Mouse (Mus musculus) hindbrain, postnatal 0 days (tissue): Measurements from ENCODE around the gene Ptpre. TPM values are rescaled to one million over a fixed set of nuclear protein-coding genes. Genes with fewer than 3 reads are reported as not detected.
A peak's percentile ranks its signal among the peaks of the same experiment; 100 is the strongest.

Source experiments
- ATAC-seq: fragments of 200-750 bp; cut with Nextera tagmentation; 2 replicates; pipeline ENCODE4 v1.8.0; 2017; ENCODE audit warnings: mild to moderate bottlenecking, moderate TSS enrichment, moderate library complexity
- DNase-seq: peaks from one replicate; pipeline ENCODE4 v3.0.0-alpha.2; 2015; ENCODE audit warnings: low spot score
- H3K27ac ChIP-seq: fragments of 300-500 bp; sonication (generic); 2 replicates; pipeline ENCODE4 v1.5.1; 2014; ENCODE audit warnings: mild to moderate bottlenecking
- H3K27me3 ChIP-seq: fragments of 300-500 bp; sonication (generic); 2 replicates; pipeline ENCODE4 v1.6.1; 2014; ENCODE audit warnings: low read length, mixed read lengths; ENCODE audit not compliant: insufficient read depth
- H3K36me3 ChIP-seq: fragments of 300-500 bp; sonication (generic); 2 replicates; pipeline ENCODE4 v1.6.1; 2014; ENCODE audit warnings: low read length, mixed read lengths; ENCODE audit not compliant: insufficient read depth
- H3K4me1 ChIP-seq: fragments of 300-500 bp; sonication (generic); 2 replicates; pipeline ENCODE4 v1.6.1; 2014; ENCODE audit warnings: antibody characterized with exemption, low read length, mixed read lengths; ENCODE audit not compliant: insufficient read depth
- H3K4me2 ChIP-seq: fragments of 300-500 bp; sonication (generic); 2 replicates; pipeline ENCODE4 v1.6.1; 2014; ENCODE audit warnings: low read depth, mild to moderate bottlenecking, low read length, moderate library complexity, mixed read lengths
- H3K4me3 ChIP-seq: fragments of 300-500 bp; sonication (generic); 2 replicates; pipeline ENCODE4 v1.5.1; 2014; ENCODE audit warnings: low read length
- H3K9ac ChIP-seq: fragments of 300-500 bp; sonication (generic); replicated peaks from 2 replicates; pipeline ENCODE4 v1.6.1; 2014; ENCODE audit warnings: mild to moderate bottlenecking, low read length, moderate library complexity, mixed read lengths
- H3K9me3 ChIP-seq: fragments of 300-500 bp; sonication (generic); 2 replicates; pipeline ENCODE4 v1.6.1; 2016; ENCODE audit warnings: low read length, mixed read lengths
- CTCF ChIP-seq: IDR thresholded peaks from 2 replicates; pipeline ENCODE4 v1.5.1; 2016; ENCODE audit warnings: antibody characterized with exemption, control low read depth, low read depth
- WGBS: fragments of 180-500 bp; shearing (Covaris S2); extraction: QIAGEN DNeasy Blood & Tissue Kit; methylation state at CpG from one replicate; pipeline ENCODE4 v1.1.7; 2014; 5-methylcytosine and 5-hydroxymethylcytosine counted together
- polyA plus RNA-seq: library from polyadenylated mRNA; unstranded; fragments of >200 nt; fragmentation: Nextera tagmentation; extraction: Ambion mirVana; gene quantifications from 2 replicates; pipeline ENCODE4 v1.2.1, GENCODE M21; 2015
- total RNA-seq: library from RNA; depleted of rRNA; stranded (reverse); fragments of >200 nt; gene quantifications from 2 replicates; pipeline ENCODE4 v1.2.3, GENCODE M21; 2014

The Ptpre gene
- total and polyA plus RNA-seq, 2 experiments from 2014 or later: 8.2 to 12.4 TPM

DNA sequence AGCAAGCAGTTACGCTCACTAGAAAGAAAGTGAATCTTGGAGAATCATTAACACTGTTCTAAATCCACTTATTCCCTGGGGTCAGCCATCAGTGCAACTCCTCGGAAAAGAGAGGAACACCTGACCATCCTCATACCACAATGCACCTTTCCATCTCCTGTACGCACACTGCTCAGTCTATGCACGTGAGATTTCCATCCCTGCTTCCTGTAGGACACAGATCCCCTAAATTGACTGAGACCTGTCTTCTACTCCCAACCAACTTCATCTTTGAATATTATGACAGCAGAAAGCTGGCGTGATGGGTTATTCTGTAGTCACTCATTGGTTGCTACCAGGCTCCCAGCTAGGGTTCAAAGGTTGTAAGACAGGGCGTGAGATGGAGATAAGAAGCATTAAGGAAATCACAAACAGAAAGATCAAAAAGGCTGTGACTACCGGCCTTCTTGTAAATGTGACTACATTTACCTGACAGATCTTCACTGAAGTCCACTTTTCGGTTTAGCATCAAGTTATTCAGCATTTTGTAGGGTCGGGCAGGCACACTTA is 166.4 kb downstream of the Ptpre start:
- no peaks in the 10 kb centered on the region for H3K27me3 ChIP-seq
- 91% methylated on average over 9 of the region's 9 CpGs for WGBS
- no peak overlapping the region for H3K9ac ChIP-seq
- H3K4me2 ChIP-seq: no peak overlapping the region
- ATAC-seq (no peak), DNase-seq (no peak)
- H3K4me1 ChIP-seq: no peaks in the 10 kb centered on the region
- H3K36me3 ChIP-seq: no peaks in the 10 kb centered on the region
- H3K4me3 ChIP-seq: no peak overlapping the region
- no peak for TF ChIP-seq CTCF
- no peaks in the 10 kb centered on the region for H3K9me3 ChIP-seq
- no peak overlapping the region for H3K27ac ChIP-seq

- DNase-seq (no peak), ATAC-seq (no peak)
- no peak for TF ChIP-seq CTCF
- 85% methylated on average over 8 of the region's 8 CpGs for WGBS
- Histone ChIP-seq H3K36me3 (no peaks in the 10 kb centered on the region), H3K4me3 (no peak overlapping the region), H3K4me1 (no peaks in the 10 kb centered on the region), H3K4me2 (no peak overlapping the region), H3K27ac (no peak overlapping the region), H3K9ac (no peak overlapping the region), H3K27me3 (no peaks in the 10 kb centered on the region), H3K9me3 (no peaks in the 10 kb centered on the region)
Measured at GRCm38 (mm10) chr7:135704251-135704650, 167.0 kb downstream of the Ptpre start.

- H3K27ac ChIP-seq: no peak overlapping the region
- H3K4me1 ChIP-seq: no peaks in the 10 kb centered on the region
- no peak overlapping the region for H3K4me2 ChIP-seq
- WGBS: 92% methylated on average over 1 of the region's 1 CpGs
- no peak overlapping the region for H3K4me3 ChIP-seq
- H3K27me3 ChIP-seq: no peaks in the 10 kb centered on the region
- no peak for TF ChIP-seq CTCF
- no peak overlapping the region for H3K9ac ChIP-seq
- H3K9me3 ChIP-seq: no peaks in the 10 kb centered on the region
- DNase-seq (no peak), ATAC-seq (no peak)
- no peaks in the 10 kb centered on the region for H3K36me3 ChIP-seq
Measured at GRCm38 (mm10) chr7:135705083-135705482, 167.8 kb downstream of the Ptpre start.

DNA sequence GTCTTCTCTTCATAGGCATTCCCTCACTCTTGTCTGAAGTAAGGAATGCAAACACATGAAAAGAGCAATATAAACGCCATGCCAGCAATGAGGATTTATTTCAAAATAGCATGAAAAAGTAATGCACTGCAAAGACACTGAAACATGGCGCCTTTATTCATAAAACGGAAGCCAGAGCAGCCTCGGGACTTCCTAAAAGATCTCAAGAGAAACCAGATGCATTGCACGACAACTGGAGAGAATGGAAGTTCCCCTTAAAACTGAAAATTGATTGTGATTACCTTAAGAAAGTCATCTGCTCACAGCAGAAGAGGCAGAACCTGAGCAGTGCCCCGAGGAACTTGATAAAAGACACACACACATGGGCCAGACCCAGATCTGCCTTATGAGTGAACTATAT is 168.5 kb downstream of the Ptpre start:
- Histone ChIP-seq H3K36me3 (no peaks in the 10 kb centered on the region), H3K4me2 (no peak overlapping the region), H3K4me3 (no peak overlapping the region), H3K4me1 (no peaks in the 10 kb centered on the region), H3K27me3 (no peaks in the 10 kb centered on the region), H3K9me3 (no peaks in the 10 kb centered on the region), H3K27ac (no peak overlapping the region), H3K9ac (no peak overlapping the region)
- TF ChIP-seq CTCF: no peak
- DNase-seq (no peak), ATAC-seq (no peak)
- WGBS: 97% methylated on average over 6 of the region's 6 CpGs

DNA sequence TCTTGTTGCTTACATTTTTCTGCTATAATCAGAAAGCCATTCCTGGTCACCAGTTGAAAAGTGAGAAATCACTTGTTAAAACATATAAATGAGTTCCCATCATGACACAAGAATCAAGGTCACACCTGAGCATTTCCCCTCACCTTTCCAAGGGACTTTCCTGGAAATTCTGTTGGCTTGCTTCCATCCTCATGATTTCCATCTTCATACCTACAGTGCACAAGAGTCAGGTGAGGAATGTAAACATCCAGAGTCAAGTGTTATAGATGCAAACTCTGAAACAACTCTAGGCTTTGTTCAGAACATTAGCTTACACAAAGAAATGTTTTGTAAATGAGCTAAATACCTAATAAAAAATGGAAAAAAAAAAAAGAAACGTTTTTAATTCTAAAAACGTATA is 173.4 kb downstream of the Ptpre start:
- no peak overlapping the region for H3K9ac ChIP-seq
- TF ChIP-seq CTCF: no peak
- ATAC-seq (no peak), DNase-seq (no peak)
- 81% methylated on average over 2 of the region's 2 CpGs for WGBS
- no peak overlapping the region for H3K4me2 ChIP-seq
- no peaks in the 10 kb centered on the region for H3K36me3 ChIP-seq
- no peaks in the 10 kb centered on the region for H3K4me1 ChIP-seq
- H3K4me3 ChIP-seq: no peak overlapping the region
- H3K27ac ChIP-seq: no peak overlapping the region
- no peaks in the 10 kb centered on the region for H3K9me3 ChIP-seq
- H3K27me3 ChIP-seq: no peaks in the 10 kb centered on the region

DNA sequence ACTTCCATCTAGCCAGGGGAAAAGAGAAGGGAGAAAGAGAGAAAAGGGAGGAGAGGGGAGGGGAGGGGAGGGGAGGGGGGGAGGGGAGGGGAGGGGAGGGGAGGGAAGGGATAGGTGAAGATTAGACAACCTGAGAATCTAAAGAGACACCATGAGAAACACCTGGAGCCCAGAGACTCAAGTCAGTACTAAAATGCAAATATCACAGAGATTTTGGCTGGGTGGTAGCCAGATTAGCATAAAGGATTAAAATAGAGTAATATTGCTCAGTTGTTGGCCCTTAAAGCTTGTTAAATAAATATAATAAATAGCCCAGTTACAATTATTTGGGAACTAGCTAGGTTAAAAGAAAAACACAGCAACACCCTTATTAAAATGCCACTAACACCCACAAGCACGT is 175.3 kb downstream of the Ptpre start:
- no peaks in the 10 kb centered on the region for H3K27me3 ChIP-seq
- H3K4me2 ChIP-seq: no peak overlapping the region
- WGBS: 89% methylated on average over 1 of the region's 1 CpGs
- H3K4me1 ChIP-seq: no peaks in the 10 kb centered on the region
- DNase-seq (no peak), ATAC-seq (no peak)
- no peaks in the 10 kb centered on the region for H3K9me3 ChIP-seq
- H3K27ac ChIP-seq: no peak overlapping the region
- H3K36me3 ChIP-seq: no peaks in the 10 kb centered on the region
- TF ChIP-seq CTCF: no peak
- no peak overlapping the region for H3K4me3 ChIP-seq
- no peak overlapping the region for H3K9ac ChIP-seq

DNA sequence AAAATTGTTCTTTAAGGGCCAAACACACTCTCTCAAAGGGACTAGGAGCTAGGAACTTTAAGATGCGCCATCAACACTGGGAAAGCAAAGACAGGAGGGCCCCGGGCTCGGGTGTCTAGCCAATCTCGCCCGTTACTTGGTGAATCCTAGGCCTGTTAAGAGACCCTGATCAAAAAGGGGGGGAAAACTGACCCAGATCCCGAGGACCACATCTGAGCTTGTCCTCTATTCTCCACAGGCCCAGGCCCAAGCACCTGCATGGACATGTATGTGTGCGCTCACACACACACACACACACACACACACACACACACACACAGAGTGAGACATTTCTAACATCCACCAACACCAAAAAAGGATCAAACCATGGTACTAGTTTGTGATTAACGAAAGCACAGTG is 176.0 kb downstream of the Ptpre start:
- Histone ChIP-seq H3K4me1 (no peaks in the 10 kb centered on the region), H3K27ac (no peak overlapping the region), H3K9ac (no peak overlapping the region), H3K9me3 (no peaks in the 10 kb centered on the region), H3K36me3 (no peaks in the 10 kb centered on the region), H3K4me3 (0 out of 2 replicates have a peak overlapping the region, but pooled peaks have one; percentile 10), H3K4me2 (peak overlapping the region; percentile 98), H3K27me3 (no peaks in the 10 kb centered on the region)
- ATAC-seq (no peak), DNase-seq (no peak)
- WGBS: 68% methylated on average over 8 of the region's 8 CpGs
- TF ChIP-seq CTCF: no peak
